Mouse (Mus musculus) limb, embryonic 15.5 days (tissue): Measurements from ENCODE around the gene Txnrd2. TPM values are rescaled to one million over a fixed set of nuclear protein-coding genes. Genes with fewer than 3 reads are reported as not detected.
A peak's percentile ranks its signal among the peaks of the same experiment; 100 is the strongest.

ENCODE experiments used
- ATAC-seq: fragments of 200-750 bp; cut with Nextera tagmentation; 2 replicates; pipeline ENCODE4 v1.8.0; 2017; ENCODE audit warnings: low read depth, moderate TSS enrichment; ENCODE audit not compliant: insufficient number of reproducible peaks, low FRiP score, low TSS enrichment
- H3K27ac ChIP-seq: fragments of 300-500 bp; sonication (generic); 2 replicates; pipeline ENCODE4 v1.5.1; 2015; ENCODE audit warnings: moderate library complexity, mild to moderate bottlenecking, inconsistent platforms
- H3K27me3 ChIP-seq: fragments of 300-500 bp; sonication (generic); 2 replicates; pipeline ENCODE4 v1.6.1; 2015; ENCODE audit warnings: inconsistent platforms
- H3K36me3 ChIP-seq: fragments of 300-500 bp; sonication (generic); 2 replicates; pipeline ENCODE4 v1.6.1; 2015; ENCODE audit warnings: inconsistent platforms
- H3K4me1 ChIP-seq: fragments of 300-500 bp; sonication (generic); 2 replicates; pipeline ENCODE4 v1.6.1; 2015; ENCODE audit warnings: inconsistent platforms
- H3K4me2 ChIP-seq: fragments of 300-500 bp; sonication (generic); 2 replicates; pipeline ENCODE4 v1.6.1; 2015; ENCODE audit warnings: mild to moderate bottlenecking, inconsistent platforms
- H3K4me3 ChIP-seq: fragments of 300-500 bp; sonication (generic); 2 replicates; pipeline ENCODE4 v1.5.1; 2015; ENCODE audit warnings: mild to moderate bottlenecking, inconsistent platforms
- H3K9ac ChIP-seq: fragments of 300-500 bp; sonication (generic); 2 replicates; pipeline ENCODE4 v1.6.1; 2015; ENCODE audit warnings: inconsistent platforms
- H3K9me3 ChIP-seq: fragments of 300-500 bp; sonication (generic); 2 replicates; pipeline ENCODE4 v1.6.1; 2016; ENCODE audit warnings: inconsistent platforms
- WGBS: fragments of 180-500 bp; shearing (Covaris S2); methylation state at CpG from one replicate; pipeline ENCODE4 v1.1.7; 2015; 5-methylcytosine and 5-hydroxymethylcytosine counted together
- polyA plus RNA-seq: library from polyadenylated mRNA; unstranded; fragments of >200 nt; fragmentation: Nextera tagmentation; extraction: Ambion mirVana; gene quantifications from 2 replicates; pipeline ENCODE4 v1.2.1, GENCODE M21; 2015

The Txnrd2 gene
- polyA plus RNA-seq, 1 experiment from 2014 or later: 16.8 TPM

- Histone ChIP-seq H3K27me3 (no peaks in the 10 kb centered on the region), H3K4me2 (no peak overlapping the region), H3K4me1 (peaks cover 10% of the 10 kb centered on the region; the same call in 1 of the 2 replicates), H3K4me3 (no peak overlapping the region), H3K9me3 (no peaks in the 10 kb centered on the region), H3K9ac (no peak overlapping the region), H3K27ac (no peak overlapping the region), H3K36me3 (no peaks in the 10 kb centered on the region)
- 80% methylated on average over 7 of the region's 7 CpGs for WGBS
- no peak for ATAC-seq
Observed at GRCm38 (mm10) chr16:18386451-18386850, 39.7 kb upstream of the Txnrd2 start.

GRCm38 (mm10) chr16:18386972-18387371 is 39.2 kb upstream of the Txnrd2 start:
- H3K4me1 ChIP-seq: peaks cover 7% of the 10 kb centered on the region; the same call in 1 of the 2 replicates
- H3K9ac ChIP-seq: no peak overlapping the region
- H3K4me2 ChIP-seq: no peak overlapping the region
- WGBS: 63% methylated on average over 3 of the region's 3 CpGs
- no peaks in the 10 kb centered on the region for H3K36me3 ChIP-seq
- no peak overlapping the region for H3K4me3 ChIP-seq
- no peaks in the 10 kb centered on the region for H3K9me3 ChIP-seq
- no peak overlapping the region for H3K27ac ChIP-seq
- no peak for ATAC-seq
- H3K27me3 ChIP-seq: no peaks in the 10 kb centered on the region

GRCm38 (mm10) chr16:18387704-18388582 is 38.2 kb upstream of the Txnrd2 start:
- Histone ChIP-seq H3K9ac (no peak overlapping the region), H3K27me3 (no peaks in the 10 kb centered on the region), H3K4me2 (no peak overlapping the region), H3K4me3 (no peak overlapping the region), H3K9me3 (no peaks in the 10 kb centered on the region), H3K4me1 (peaks cover 15% of the 10 kb centered on the region), H3K27ac (no peak overlapping the region), H3K36me3 (no peaks in the 10 kb centered on the region)
- WGBS: 64% methylated on average over 6 of the region's 7 CpGs
- ATAC-seq: no peak

GRCm38 (mm10) chr16:18388583-18389435 is 37.4 kb upstream of the Txnrd2 start:
- WGBS: 76% methylated on average over 14 of the region's 14 CpGs
- H3K4me3 ChIP-seq: no peak overlapping the region
- no peaks in the 10 kb centered on the region for H3K27me3 ChIP-seq
- no peaks in the 10 kb centered on the region for H3K9me3 ChIP-seq
- no peak for ATAC-seq
- peaks cover 24% of the 10 kb centered on the region for H3K4me1 ChIP-seq
- no peak overlapping the region for H3K9ac ChIP-seq
- no peaks in the 10 kb centered on the region for H3K36me3 ChIP-seq
- no peak overlapping the region for H3K4me2 ChIP-seq
- H3K27ac ChIP-seq: no peak overlapping the region

- Histone ChIP-seq H3K4me1 (peaks cover 36% of the 10 kb centered on the region), H3K9me3 (no peaks in the 10 kb centered on the region), H3K27ac (no peak overlapping the region)
Observed at GRCm38 (mm10) chr16:18390399-18390798, 35.8 kb upstream of the Txnrd2 start.

GRCm38 (mm10) chr16:18391127-18391526 is 35.1 kb upstream of the Txnrd2 start:
- no peak overlapping the region for H3K4me2 ChIP-seq
- H3K27ac ChIP-seq: no peak overlapping the region
- no peaks in the 10 kb centered on the region for H3K9me3 ChIP-seq
- ATAC-seq: no peak
- H3K9ac ChIP-seq: no peak overlapping the region
- no peaks in the 10 kb centered on the region for H3K36me3 ChIP-seq
- no peak overlapping the region for H3K4me3 ChIP-seq
- H3K4me1 ChIP-seq: peaks cover 43% of the 10 kb centered on the region
- whole genome bisulfite sequencing: 91% methylated on average over 3 of the region's 3 CpGs
- H3K27me3 ChIP-seq: no peaks in the 10 kb centered on the region

More at GRCm38 (mm10) chr16:18390399-18390798, 35.8 kb upstream of the Txnrd2 start:
- Histone ChIP-seq H3K4me3 (no peak overlapping the region), H3K36me3 (no peaks in the 10 kb centered on the region), H3K27me3 (no peaks in the 10 kb centered on the region), H3K4me2 (no peak overlapping the region), H3K9ac (no peak overlapping the region)
- no peak for ATAC-seq
- WGBS: 65% methylated on average over 6 of the region's 6 CpGs

GRCm38 (mm10) chr16:18391728-18392127 is 34.5 kb upstream of the Txnrd2 start:
- H3K27ac ChIP-seq: no peak overlapping the region
- no peak for ATAC-seq
- H3K36me3 ChIP-seq: no peaks in the 10 kb centered on the region
- H3K9me3 ChIP-seq: no peaks in the 10 kb centered on the region
- no peak overlapping the region for H3K4me3 ChIP-seq
- H3K4me1 ChIP-seq: peaks cover 46% of the 10 kb centered on the region
- no peaks in the 10 kb centered on the region for H3K27me3 ChIP-seq
- H3K9ac ChIP-seq: no peak overlapping the region
- H3K4me2 ChIP-seq: no peak overlapping the region
- WGBS: 80% methylated on average over 3 of the region's 3 CpGs

GRCm38 (mm10) chr16:18392469-18393426 is 33.4 kb upstream of the Txnrd2 start:
- H3K4me1 ChIP-seq: peaks cover 43% of the 10 kb centered on the region
- peak overlapping the region; percentile 73 for H3K9ac ChIP-seq
- H3K27ac ChIP-seq: peak overlapping the region; percentile 69
- no peaks in the 10 kb centered on the region for H3K27me3 ChIP-seq
- H3K4me2 ChIP-seq: peak overlapping the region; percentile 97
- WGBS: under 1% methylated on average over 54 of the region's 63 CpGs
- ATAC-seq: peak; percentile 69
- H3K4me3 ChIP-seq: peak overlapping the region; percentile 73
- H3K9me3 ChIP-seq: no peaks in the 10 kb centered on the region
- peaks cover 10% of the 10 kb centered on the region for H3K36me3 ChIP-seq

- Histone ChIP-seq H3K27me3 (no peaks in the 10 kb centered on the region), H3K9me3 (no peaks in the 10 kb centered on the region), H3K4me1 (peaks cover 40% of the 10 kb centered on the region), H3K27ac (no peak overlapping the region; the same call in 1 of the 2 replicates), H3K4me2 (peak overlapping the region; percentile 97), H3K4me3 (peak overlapping the region; percentile 73), H3K36me3 (peaks cover 18% of the 10 kb centered on the region), H3K9ac (no peak overlapping the region)
- no peak for ATAC-seq
- 54% methylated on average over 5 of the region's 5 CpGs for WGBS
Observed at GRCm38 (mm10) chr16:18393595-18393994, 32.6 kb upstream of the Txnrd2 start.

- Histone ChIP-seq H3K4me1 (peaks cover 39% of the 10 kb centered on the region), H3K9me3 (no peaks in the 10 kb centered on the region), H3K4me2 (0 out of 2 replicates have a peak overlapping the region, but pooled peaks have one; percentile 97), H3K27me3 (no peaks in the 10 kb centered on the region), H3K27ac (no peak overlapping the region), H3K9ac (no peak overlapping the region), H3K4me3 (no peak overlapping the region), H3K36me3 (peaks cover 23% of the 10 kb centered on the region)
- WGBS: 66% methylated on average over 3 of the region's 3 CpGs
- ATAC-seq: no peak
Observed at GRCm38 (mm10) chr16:18394056-18394455, 32.1 kb upstream of the Txnrd2 start.
